ENCODE assay signal across 13 mouse cellular contexts in the genomic region with DNA sequence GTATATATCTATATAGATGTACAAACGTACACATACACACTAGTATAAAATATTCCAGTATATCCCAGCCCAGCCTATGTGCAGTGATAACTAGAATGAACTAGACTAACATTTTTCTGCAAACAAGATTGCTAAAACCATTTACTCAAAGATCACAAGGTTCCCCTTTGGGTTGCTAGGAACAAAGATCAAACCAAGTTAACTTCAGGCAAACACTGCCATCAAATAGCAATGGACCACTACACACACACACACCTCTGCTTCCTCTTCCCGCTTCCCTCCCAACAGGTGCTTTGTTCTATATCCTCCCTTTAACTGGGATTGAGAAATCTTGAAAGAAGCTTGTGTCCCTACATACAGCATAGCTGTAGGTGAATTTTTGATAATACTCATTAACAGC. TPM values are rescaled to one million over a fixed set of nuclear protein-coding genes. Genes with fewer than 3 reads are reported as not detected.
DNase-seq lines count a peak whose midpoint lies in the region; ATAC-seq lines count a peak whose summit lies in the region.
"Had no signal": no experiment of that assay in that cellular context is flagged by ENCODE, and none has a peak within 500 bp of the region (broad histone marks: within the 10 kb centered on the region; RNA-seq: fewer than 3 reads in every experiment).

No protein-coding gene starts in this region.

- H3K4me1 ChIP-seq in embryonic facial prominence, embryonic 13.5 days: peaks cover 14% of the 10 kb centered on the region
- peaks cover 36% of the 10 kb centered on the region for H3K4me1 ChIP-seq in embryonic facial prominence, embryonic 10.5 days
- peaks cover 29% of the 10 kb centered on the region for H3K4me1 ChIP-seq in liver, embryonic 11.5 days (replicated peaks; ENCODE audit: control insufficient read depth, insufficient read depth, low read length)

- no peaks in the 10 kb centered on the region for H3K27me3 ChIP-seq in embryonic facial prominence, embryonic 13.5 days
- no peaks in the 10 kb centered on the region for H3K27me3 ChIP-seq in embryonic facial prominence, embryonic 10.5 days (replicated peaks; ENCODE audit: low read depth, poor library complexity, severe bottlenecking)
- H3K27me3 ChIP-seq in liver, embryonic 11.5 days (replicated peaks; ENCODE audit: control insufficient read depth, insufficient read depth, low read length): no peaks in the 10 kb centered on the region
- H3K27me3 ChIP-seq: Patski had no signal

- ATAC-seq in embryonic facial prominence, embryonic 13.5 days (ENCODE audit: insufficient number of reproducible peaks, insufficient read depth, low FRiP score, low TSS enrichment, low read depth): no peak
- no peak for ATAC-seq in liver, embryonic 11.5 days (replicated peaks; ENCODE audit: low FRiP score)
- ATAC-seq: Patski had no signal

- H3K9me3 ChIP-seq in embryonic facial prominence, embryonic 13.5 days: no peaks in the 10 kb centered on the region
- H3K9me3 ChIP-seq in embryonic facial prominence, embryonic 10.5 days: no peaks in the 10 kb centered on the region
- H3K9me3 ChIP-seq in liver, embryonic 11.5 days (ENCODE audit: control insufficient read depth, low read length): no peaks in the 10 kb centered on the region

- H3K36me3 ChIP-seq in embryonic facial prominence, embryonic 13.5 days: no peaks in the 10 kb centered on the region
- H3K36me3 ChIP-seq in embryonic facial prominence, embryonic 10.5 days (replicated peaks): peaks cover 14% of the 10 kb centered on the region
- H3K36me3 ChIP-seq in liver, embryonic 11.5 days (ENCODE audit: control insufficient read depth, insufficient read depth, low read length): no peaks in the 10 kb centered on the region

- no peak for DNase-seq in embryonic facial prominence, embryonic 10.5 days (ENCODE audit: low spot score)
- DNase-seq in kidney, adult 9 months: peak; percentile 50
- DNase-seq in kidney, postnatal 25 days: no peak
- peak; percentile 18 for DNase-seq in A20 (ENCODE audit: low read depth, low spot score)
- DNase-seq in liver, embryonic 11.5 days (ENCODE audit: low spot score): no peak
- DNase-seq in spleen, adult 12 weeks (ENCODE audit: low spot score): no peak
- DNase-seq in MN1 (ENCODE audit: low spot score): no peak
- DNase-seq: adrenal gland, postnatal 25 days; cerebellum, adult 9-11 months; heart, postnatal 36 days; lung, postnatal 10 days had no signal

- 92% methylated on average over 2 of the region's 2 CpGs for WGBS in embryonic facial prominence, embryonic 13.5 days
- WGBS in embryonic facial prominence, embryonic 10.5 days: 92% methylated on average over 2 of the region's 2 CpGs
- WGBS in liver, embryonic 11.5 days: 85% methylated on average over 2 of the region's 2 CpGs

- no peak overlapping the region for H3K4me3 ChIP-seq in embryonic facial prominence, embryonic 13.5 days
- H3K4me3 ChIP-seq in embryonic facial prominence, embryonic 10.5 days: no peak overlapping the region
- peak overlapping the region; percentile 25 for H3K4me3 ChIP-seq in liver, embryonic 11.5 days (ENCODE audit: low read depth, low read length)

- H3K4me2 ChIP-seq in embryonic facial prominence, embryonic 13.5 days: 0 out of 2 replicates have a peak overlapping the region, but pooled peaks have one; percentile 0
- peak overlapping the region; percentile 57 for H3K4me2 ChIP-seq in liver, embryonic 11.5 days

- no peak overlapping the region for H3K9ac ChIP-seq in embryonic facial prominence, embryonic 13.5 days
- H3K9ac ChIP-seq in liver, embryonic 11.5 days (ENCODE audit: low read depth, low read length): 0 out of 2 replicates have a peak overlapping the region, but pooled peaks have one; percentile 7

- no peak overlapping the region for H3K27ac ChIP-seq in embryonic facial prominence, embryonic 13.5 days
- H3K27ac ChIP-seq in embryonic facial prominence, embryonic 10.5 days (replicated peaks): no peak overlapping the region
- H3K27ac ChIP-seq in liver, embryonic 11.5 days (ENCODE audit: low read depth, low read length): no peak overlapping the region

RNA-seq across cellular contexts. Expression of a gene that starts 3.0 kb away (rescaled TPM):
- 71.8 and 77.6 TPM in 2 replicates for polyA plus RNA-seq in embryonic facial prominence, embryonic 13.5 days (2015; fragmentation: Nextera tagmentation; extraction: Ambion mirVana)
- 52.0 and 53.9 TPM in 2 replicates for polyA plus RNA-seq in embryonic facial prominence, embryonic 10.5 days (2016; fragmentation: Nextera tagmentation; extraction: Ambion mirVana)
- 78.0 and 80.2 TPM in 2 replicates for polyA plus RNA-seq in liver, embryonic 11.5 days (2014; fragmentation: Nextera tagmentation; extraction: Ambion mirVana)

RNA-seq across cellular contexts. Expression of a gene that starts 12.4 kb away (rescaled TPM):
- 8.6 and 10.0 TPM in 2 replicates for polyA plus RNA-seq in embryonic facial prominence, embryonic 13.5 days (2015; fragmentation: Nextera tagmentation; extraction: Ambion mirVana)
- 11.9 and 15.3 TPM in 2 replicates for polyA plus RNA-seq in embryonic facial prominence, embryonic 10.5 days (2016; fragmentation: Nextera tagmentation; extraction: Ambion mirVana)
- polyA plus RNA-seq in liver, embryonic 11.5 days (2014; fragmentation: Nextera tagmentation; extraction: Ambion mirVana): 10.3 and 12.4 TPM in 2 replicates

RNA-seq across cellular contexts. Expression of a gene that starts 12.5 kb away (rescaled TPM):
- 1.5 and 2.3 TPM in 2 replicates for polyA plus RNA-seq in embryonic facial prominence, embryonic 13.5 days (2015; fragmentation: Nextera tagmentation; extraction: Ambion mirVana)
- polyA plus RNA-seq in embryonic facial prominence, embryonic 10.5 days (2016; fragmentation: Nextera tagmentation; extraction: Ambion mirVana): 2.5 and 2.8 TPM in 2 replicates
- 4.4 and 5.0 TPM in 2 replicates for polyA plus RNA-seq in liver, embryonic 11.5 days (2014; fragmentation: Nextera tagmentation; extraction: Ambion mirVana)

RNA-seq across cellular contexts. Expression of a gene that starts 38.8 kb away (rescaled TPM):
- polyA plus RNA-seq in embryonic facial prominence, embryonic 13.5 days (2015; fragmentation: Nextera tagmentation; extraction: Ambion mirVana): 12.5 and 17.6 TPM in 2 replicates
- polyA plus RNA-seq in embryonic facial prominence, embryonic 10.5 days (2016; fragmentation: Nextera tagmentation; extraction: Ambion mirVana): 10.4 and 11.8 TPM in 2 replicates
- 115 and 119 TPM in 2 replicates for polyA plus RNA-seq in liver, embryonic 11.5 days (2014; fragmentation: Nextera tagmentation; extraction: Ambion mirVana)

RNA-seq across cellular contexts. Expression of a gene that starts 48.3 kb away (rescaled TPM):
- 10.3 and 10.4 TPM in 2 replicates for polyA plus RNA-seq in embryonic facial prominence, embryonic 13.5 days (2015; fragmentation: Nextera tagmentation; extraction: Ambion mirVana)
- 10.0 and 12.0 TPM in 2 replicates for polyA plus RNA-seq in embryonic facial prominence, embryonic 10.5 days (2016; fragmentation: Nextera tagmentation; extraction: Ambion mirVana)
- 19.4 and 20.5 TPM in 2 replicates for polyA plus RNA-seq in liver, embryonic 11.5 days (2014; fragmentation: Nextera tagmentation; extraction: Ambion mirVana)

Comparison
In these comparisons a context has a peak if more than half of its experiments do, and no peak if none do; other contexts are left out.
1. DNase-seq: peak in kidney, adult 9 months (single experiment) and A20 (single experiment); none in embryonic facial prominence, embryonic 10.5 days (single experiment), kidney, postnatal 25 days (0 of 2), liver, embryonic 11.5 days (single experiment), spleen, adult 12 weeks (single experiment) and MN1 (single experiment).